Mouse (Mus musculus) hindbrain, embryonic 10.5 days (tissue): ENCODE results near the gene Lpo. TPM values are rescaled to one million over a fixed set of nuclear protein-coding genes. Genes with fewer than 3 reads are reported as not detected.

Source experiments
- DNase-seq: peaks from one replicate; pipeline ENCODE4 v3.0.0-alpha.2; 2017; ENCODE audit warnings: low spot score
- H3K27ac ChIP-seq: fragments of 300-500 bp; sonication (generic); 2 replicates; pipeline ENCODE4 v1.5.1; 2016; ENCODE audit warnings: mild to moderate bottlenecking, moderate library complexity
- H3K27me3 ChIP-seq: fragments of 300-500 bp; sonication (generic); 2 replicates; pipeline ENCODE4 v1.6.1; 2016; ENCODE audit warnings: mild to moderate bottlenecking; ENCODE audit not compliant: poor library complexity, insufficient read depth, severe bottlenecking
- H3K36me3 ChIP-seq: fragments of 300-500 bp; sonication (generic); 2 replicates; pipeline ENCODE4 v1.6.1; 2016; ENCODE audit warnings: mild to moderate bottlenecking, moderate library complexity
- H3K4me1 ChIP-seq: fragments of 300-500 bp; sonication (generic); replicated peaks from 2 replicates; pipeline ENCODE4 v1.6.1; 2016; ENCODE audit warnings: mild to moderate bottlenecking
- H3K4me3 ChIP-seq: fragments of 300-500 bp; sonication (generic); 2 replicates; pipeline ENCODE4 v1.5.1; 2016; ENCODE audit warnings: mild to moderate bottlenecking, moderate library complexity
- H3K9me3 ChIP-seq: fragments of 300-500 bp; sonication (generic); 2 replicates; pipeline ENCODE4 v1.6.1; 2016; ENCODE audit warnings: mild to moderate bottlenecking, moderate library complexity
- WGBS: fragments of 180-500 bp; shearing (Covaris S2); methylation state at CpG from one replicate; pipeline ENCODE4 v1.1.7; 2016; 5-methylcytosine and 5-hydroxymethylcytosine counted together
- polyA plus RNA-seq: library from polyadenylated mRNA; unstranded; fragments of >200 nt; fragmentation: Nextera tagmentation; extraction: Ambion mirVana; gene quantifications from 2 replicates; pipeline ENCODE4 v1.2.1, GENCODE M21; 2016

The Lpo gene
- polyA plus RNA-seq, 1 experiment from 2014 or later, result 0.31 TPM

DNA sequence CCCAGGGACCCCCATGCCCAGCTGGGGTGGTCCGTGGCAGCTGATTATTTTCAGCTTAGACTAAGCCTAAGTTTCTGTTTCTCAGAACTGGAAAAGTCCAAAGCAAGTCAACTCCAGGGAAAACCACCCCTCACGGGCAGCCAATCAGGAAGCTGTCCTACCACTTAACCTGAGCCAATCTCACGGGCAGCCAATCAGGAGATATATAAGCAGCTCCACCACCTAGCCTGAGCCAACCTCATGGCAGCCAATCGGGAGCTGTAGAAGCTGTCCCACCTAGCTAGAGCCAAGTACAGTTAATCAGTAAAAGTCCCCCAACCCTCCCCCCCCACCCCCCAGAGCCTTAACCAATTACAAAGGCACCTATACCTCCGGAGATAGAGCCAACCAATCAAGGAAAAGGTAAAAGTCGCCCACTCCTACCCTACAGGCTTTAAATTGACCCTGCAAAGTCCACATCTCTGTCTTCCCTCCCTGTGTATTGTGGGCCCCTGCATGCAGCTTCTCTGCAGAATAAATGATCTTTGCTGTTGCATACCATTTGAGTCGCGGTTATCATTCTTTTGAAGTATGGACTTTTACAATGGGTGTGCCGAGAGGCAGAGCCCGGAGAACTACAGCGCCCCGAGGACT lies 19.0 kb upstream of the Lpo start:
- no peak overlapping the region for H3K4me3 ChIP-seq
- no peak for DNase-seq
- H3K36me3 ChIP-seq, result no peaks in the 10 kb centered on the region
- H3K27me3 ChIP-seq, result no peaks in the 10 kb centered on the region
- no peak overlapping the region for H3K27ac ChIP-seq
- 85% methylated on average over 12 of the region's 12 CpGs for WGBS
- no peaks in the 10 kb centered on the region for H3K9me3 ChIP-seq
- H3K4me1 ChIP-seq, result no peaks in the 10 kb centered on the region

- Histone ChIP-seq H3K9me3 (no peaks in the 10 kb centered on the region), H3K36me3 (no peaks in the 10 kb centered on the region), H3K4me1 (no peaks in the 10 kb centered on the region), H3K4me3 (no peak overlapping the region), H3K27me3 (0 out of 2 replicates have a peak, but pooled peaks cover 2% of the 10 kb centered on the region), H3K27ac (no peak overlapping the region)
- DNase-seq, result no peak
- WGBS, result 89% methylated on average over 3 of the region's 3 CpGs
Observed at GRCm38 (mm10) chr11:87841436-87841835, 13.3 kb upstream of the Lpo start.

DNA sequence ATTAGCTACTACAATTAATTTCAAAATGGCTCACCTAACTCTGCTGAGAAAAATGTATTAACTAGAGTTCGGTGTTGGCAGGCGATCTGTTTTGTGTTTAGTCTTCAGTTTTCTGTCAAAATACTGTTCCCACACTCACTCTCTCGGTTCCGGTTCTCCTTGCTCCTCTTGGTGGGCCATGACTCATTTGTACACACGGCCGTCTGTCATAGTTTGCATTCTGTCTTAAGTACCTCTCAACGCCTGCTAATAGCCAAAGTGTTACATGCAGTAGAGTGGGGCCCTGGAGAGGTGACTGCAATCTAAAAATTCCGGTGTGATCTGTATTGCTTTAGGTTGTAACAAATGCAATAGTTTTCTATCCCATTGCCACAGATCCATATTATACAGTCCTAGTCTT lies 12.6 kb upstream of the Lpo start:
- 0 out of 2 replicates have a peak, but pooled peaks cover 2% of the 10 kb centered on the region for H3K27me3 ChIP-seq
- H3K9me3 ChIP-seq, result no peaks in the 10 kb centered on the region
- WGBS, result 90% methylated on average over 8 of the region's 8 CpGs
- H3K4me3 ChIP-seq, result no peak overlapping the region
- no peaks in the 10 kb centered on the region for H3K36me3 ChIP-seq
- DNase-seq, result no peak
- no peak overlapping the region for H3K27ac ChIP-seq
- no peaks in the 10 kb centered on the region for H3K4me1 ChIP-seq

GRCm38 (mm10) chr11:87821502-87821901 lies 6.6 kb downstream of the Lpo start:
- H3K4me1 ChIP-seq, result peaks cover 33% of the 10 kb centered on the region
- H3K4me3 ChIP-seq, result no peak overlapping the region
- H3K27ac ChIP-seq, result no peak overlapping the region
- H3K36me3 ChIP-seq, result no peaks in the 10 kb centered on the region
- peaks cover 20% of the 10 kb centered on the region for H3K27me3 ChIP-seq
- no peak for DNase-seq
- WGBS, result 40% methylated on average over 5 of the region's 5 CpGs
- H3K9me3 ChIP-seq, result no peaks in the 10 kb centered on the region

- WGBS, result 29% methylated on average over 4 of the region's 4 CpGs
- H3K27ac ChIP-seq, result peak overlapping the region; percentile 83
Observed at GRCm38 (mm10) chr11:87817443-87817773, 10.7 kb downstream of the Lpo start.

GRCm38 (mm10) chr11:87816707-87817442 lies 11.2 kb downstream of the Lpo start:
- peak; percentile 69 for DNase-seq
- Histone ChIP-seq H3K27me3 (peaks cover 25% of the 10 kb centered on the region), H3K36me3 (no peaks in the 10 kb centered on the region), H3K27ac (peak overlapping the region; percentile 83), H3K9me3 (no peaks in the 10 kb centered on the region), H3K4me3 (peak overlapping the region; percentile 53), H3K4me1 (peaks cover 44% of the 10 kb centered on the region)
- 4% methylated on average over 31 of the region's 31 CpGs for WGBS

More at GRCm38 (mm10) chr11:87817443-87817773, 10.7 kb downstream of the Lpo start:
- no peaks in the 10 kb centered on the region for H3K36me3 ChIP-seq
- no peaks in the 10 kb centered on the region for H3K9me3 ChIP-seq
- no peak for DNase-seq
- peaks cover 44% of the 10 kb centered on the region for H3K4me1 ChIP-seq
- peak overlapping the region; percentile 53 for H3K4me3 ChIP-seq
- H3K27me3 ChIP-seq, result peaks cover 25% of the 10 kb centered on the region

DNA sequence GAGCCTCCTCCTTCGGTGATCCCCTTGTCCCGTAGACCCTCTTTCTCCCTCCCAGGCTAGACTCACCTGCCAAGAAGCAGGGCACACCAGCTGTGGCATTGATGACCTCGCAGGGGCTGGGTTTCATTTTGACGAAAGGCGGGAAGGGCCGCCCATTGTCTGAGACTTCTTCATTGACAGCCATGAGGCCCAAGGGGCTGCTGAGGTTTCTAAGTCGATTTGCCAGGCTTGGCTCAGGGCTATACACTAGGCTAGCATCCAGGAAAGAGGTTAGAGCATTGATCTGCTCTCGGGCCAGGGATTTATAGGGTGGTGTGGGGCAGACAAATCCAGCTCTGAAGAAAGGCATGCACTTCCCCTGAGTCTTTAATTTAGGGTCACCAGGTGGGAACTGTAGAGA lies 13.3 kb downstream of the Lpo start:
- no peaks in the 10 kb centered on the region for H3K36me3 ChIP-seq
- H3K27me3 ChIP-seq, result peaks cover 25% of the 10 kb centered on the region
- H3K27ac ChIP-seq, result peak overlapping the region; percentile 46
- WGBS, result 68% methylated on average over 8 of the region's 8 CpGs
- no peaks in the 10 kb centered on the region for H3K9me3 ChIP-seq
- DNase-seq, result no peak
- H3K4me3 ChIP-seq, result no peak overlapping the region
- H3K4me1 ChIP-seq, result peaks cover 37% of the 10 kb centered on the region

DNA sequence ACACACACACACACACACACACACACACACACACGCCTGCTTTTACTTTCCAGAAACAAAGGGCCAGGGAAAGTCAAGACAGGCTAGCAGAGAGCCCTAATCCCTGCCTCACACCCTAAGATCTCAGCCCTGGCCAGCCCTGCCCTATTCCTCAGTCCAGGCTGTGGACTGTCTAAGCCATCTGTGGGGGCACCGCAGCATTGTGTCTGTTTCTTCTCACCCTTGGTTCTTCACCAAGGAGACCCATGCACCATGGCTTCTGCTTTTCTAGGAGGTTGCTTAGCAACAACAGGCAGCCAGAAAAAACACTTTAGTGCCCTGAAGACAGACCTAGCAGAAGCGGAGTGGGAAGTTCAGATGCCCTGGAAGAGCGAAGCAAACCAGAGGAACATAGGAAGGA lies 16.7 kb downstream of the Lpo start:
- Histone ChIP-seq H3K9me3 (no peaks in the 10 kb centered on the region), H3K4me1 (peaks cover 25% of the 10 kb centered on the region), H3K36me3 (no peaks in the 10 kb centered on the region), H3K4me3 (no peak overlapping the region), H3K27ac (no peak overlapping the region; the same call in 1 of the 2 replicates), H3K27me3 (0 out of 2 replicates have a peak, but pooled peaks cover 4% of the 10 kb centered on the region)
- DNase-seq, result no peak
- 64% methylated on average over 4 of the region's 4 CpGs for WGBS

- DNase-seq, result no peak
- Histone ChIP-seq H3K9me3 (no peaks in the 10 kb centered on the region), H3K36me3 (no peaks in the 10 kb centered on the region), H3K4me1 (peaks cover 13% of the 10 kb centered on the region), H3K4me3 (no peak overlapping the region), H3K27me3 (no peaks in the 10 kb centered on the region), H3K27ac (no peak overlapping the region)
- 87% methylated on average over 7 of the region's 7 CpGs for WGBS
Observed at GRCm38 (mm10) chr11:87808236-87808635, 19.9 kb downstream of the Lpo start.

DNA sequence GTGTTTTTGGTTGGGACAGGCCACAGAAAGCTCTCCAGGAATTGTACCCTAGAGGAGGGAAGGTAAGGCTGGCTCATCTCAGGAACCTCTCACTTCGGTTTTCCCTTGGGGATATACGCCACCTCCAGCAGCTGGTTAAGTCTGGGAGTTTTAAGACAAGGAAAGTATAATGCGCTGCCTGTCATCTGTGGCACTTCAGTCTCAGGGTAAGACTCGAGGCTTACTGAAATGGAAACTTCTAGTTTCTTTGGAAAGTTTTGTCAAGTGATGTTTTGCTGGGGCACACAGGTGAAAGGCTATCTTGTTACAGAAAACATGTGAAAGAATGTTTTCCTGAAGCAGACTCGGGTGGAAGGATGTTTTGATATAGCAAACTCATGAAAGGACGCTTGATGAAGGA lies 20.7 kb downstream of the Lpo start:
- H3K36me3 ChIP-seq, result no peaks in the 10 kb centered on the region
- 86% methylated on average over 6 of the region's 6 CpGs for WGBS
- peaks cover 18% of the 10 kb centered on the region for H3K4me1 ChIP-seq

GRCm38 (mm10) chr11:87805448-87805847 lies 22.6 kb downstream of the Lpo start:
- DNase-seq, result no peak
- H3K9me3 ChIP-seq, result no peaks in the 10 kb centered on the region
- H3K36me3 ChIP-seq, result no peaks in the 10 kb centered on the region
- no peak overlapping the region for H3K4me3 ChIP-seq
- H3K27me3 ChIP-seq, result peaks cover 3% of the 10 kb centered on the region; the same call in 1 of the 2 replicates
- H3K4me1 ChIP-seq, result peaks cover 12% of the 10 kb centered on the region; the same call in 1 of the 2 replicates
- no peak overlapping the region for H3K27ac ChIP-seq
- 53% methylated on average over 1 of the region's 1 CpGs for WGBS

More for the DNA sequence above, 20.7 kb downstream of the Lpo start:
- Histone ChIP-seq H3K27me3 (no peaks in the 10 kb centered on the region), H3K9me3 (no peaks in the 10 kb centered on the region), H3K4me3 (no peak overlapping the region), H3K27ac (no peak overlapping the region)
- no peak for DNase-seq

DNA sequence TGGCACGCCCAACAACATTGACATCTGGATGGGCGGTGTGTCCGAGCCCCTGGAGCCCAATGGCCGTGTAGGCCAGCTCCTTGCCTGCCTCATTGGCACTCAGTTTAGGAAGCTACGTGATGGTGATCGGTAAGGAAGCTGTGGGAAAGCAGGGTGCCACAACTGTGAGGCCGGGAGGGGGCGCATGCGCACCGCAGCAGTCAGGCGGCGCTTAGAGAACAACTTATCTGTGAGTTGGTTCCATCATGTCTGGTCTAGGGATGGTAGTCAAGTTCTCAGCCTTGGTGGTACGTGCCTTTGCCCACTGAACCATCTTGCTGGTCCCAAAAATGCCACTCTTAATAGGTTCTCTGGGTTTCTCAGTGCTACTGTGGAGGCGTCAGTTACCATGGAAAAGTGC lies 25.5 kb downstream of the Lpo start:
- H3K36me3 ChIP-seq, result no peaks in the 10 kb centered on the region
- peaks cover 15% of the 10 kb centered on the region; the same call in 1 of the 2 replicates for H3K4me1 ChIP-seq
- peak overlapping the region; percentile 50; the same call in 1 of the 2 replicates for H3K27ac ChIP-seq
- H3K27me3 ChIP-seq, result peaks cover 3% of the 10 kb centered on the region; the same call in 1 of the 2 replicates
- peak; percentile 54 for DNase-seq
- H3K4me3 ChIP-seq, result no peak overlapping the region
- 48% methylated on average over 14 of the region's 14 CpGs for WGBS
- no peaks in the 10 kb centered on the region for H3K9me3 ChIP-seq

DNA sequence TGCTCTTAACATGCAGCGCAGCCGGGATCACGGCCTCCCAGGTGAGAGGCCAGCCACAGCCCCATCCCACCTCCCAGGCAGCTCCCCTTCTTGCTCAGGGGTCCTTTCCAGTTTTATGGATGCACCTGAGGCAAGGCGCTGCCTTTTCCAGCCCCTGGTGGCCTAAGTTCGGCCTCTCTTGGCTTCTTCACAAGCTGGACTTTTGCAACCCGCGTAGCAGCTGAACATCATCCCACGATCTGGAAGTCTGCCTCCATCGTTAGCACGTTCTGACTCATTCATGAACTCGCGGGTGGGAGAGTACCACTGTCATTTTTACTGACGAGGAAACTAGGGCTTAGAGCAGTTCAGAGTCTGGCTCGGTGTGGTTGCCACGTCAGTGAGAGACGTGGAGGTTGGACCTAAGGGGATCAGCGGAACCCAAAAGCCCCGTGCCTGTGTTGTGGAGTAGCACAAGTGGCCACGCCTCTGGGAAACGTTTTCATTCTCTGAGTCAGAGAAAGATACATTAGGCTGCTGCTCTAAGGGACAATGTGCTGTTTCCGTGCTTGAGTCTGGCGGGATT lies 26.3 kb downstream of the Lpo start:
- Histone ChIP-seq H3K27me3 (peaks cover 3% of the 10 kb centered on the region; the same call in 1 of the 2 replicates), H3K4me3 (no peak overlapping the region), H3K9me3 (no peaks in the 10 kb centered on the region), H3K4me1 (peaks cover 22% of the 10 kb centered on the region; the same call in 1 of the 2 replicates), H3K27ac (no peak overlapping the region), H3K36me3 (no peaks in the 10 kb centered on the region)
- 89% methylated on average over 22 of the region's 22 CpGs for WGBS
- no peak for DNase-seq
